Mouse (Mus musculus) gastrocnemius, adult 8-10 months (tissue): ENCODE results near the gene Fam110a. TPM values are rescaled to one million over a fixed set of nuclear protein-coding genes. Genes with fewer than 3 reads are reported as not detected.
"Not testable (repeated sequence)": the region's sequence is repeated elsewhere in the genome, so short reads cannot be mapped to it uniquely, and the experiment has no call there.

Source experiments
- DNase-seq, 2 experiments: peaks; one replicate each; pipeline ENCODE4 v3.0.0; 2022; ENCODE audit warnings: low spot score in 2 of 2
- total RNA-seq, 4 experiments: library from RNA; stranded (reverse); gene quantifications; 2 replicates each; pipeline ENCODE4 v1.2.4; 2022

Gene Fam110a
- total RNA-seq, 4 experiments from 2014 or later: 1.3 to 1.5 (median 1.4) TPM

DNA sequence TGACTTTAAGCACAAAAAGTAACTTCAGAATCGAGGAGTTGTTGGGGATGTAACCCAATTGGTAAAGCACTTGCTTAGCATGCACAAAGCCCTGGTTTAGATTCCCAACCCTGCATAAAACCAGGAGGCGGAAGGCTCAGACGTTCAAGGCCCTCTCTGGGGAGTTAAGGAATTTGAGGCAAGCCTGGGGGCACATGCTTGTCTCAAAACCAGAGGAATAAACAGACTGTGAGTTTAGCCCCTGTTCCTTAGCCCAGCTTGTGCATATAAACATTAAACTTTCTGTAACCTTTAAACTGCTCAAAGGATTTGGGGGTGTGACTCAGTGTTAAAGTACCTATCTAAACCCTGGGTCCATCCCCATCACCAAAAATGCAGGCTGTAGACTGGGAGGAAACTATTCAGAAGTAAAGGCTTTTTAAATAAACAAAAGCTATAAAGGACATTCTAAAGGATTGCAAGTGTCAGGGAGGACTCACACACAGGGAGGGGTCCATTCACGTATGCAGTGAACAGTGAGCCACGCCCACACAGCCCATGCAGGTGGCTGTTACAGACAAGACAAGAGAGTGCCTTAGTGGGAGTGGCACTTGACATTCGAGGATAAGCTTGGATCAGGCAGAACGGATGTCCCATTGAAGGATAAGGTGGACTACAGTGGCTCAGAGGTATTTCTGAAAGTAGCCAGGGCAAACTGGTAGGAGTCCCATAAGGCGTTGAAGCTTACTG lies 17.9 kb upstream of the Fam110a start:
- DNase-seq: no peak

DNA sequence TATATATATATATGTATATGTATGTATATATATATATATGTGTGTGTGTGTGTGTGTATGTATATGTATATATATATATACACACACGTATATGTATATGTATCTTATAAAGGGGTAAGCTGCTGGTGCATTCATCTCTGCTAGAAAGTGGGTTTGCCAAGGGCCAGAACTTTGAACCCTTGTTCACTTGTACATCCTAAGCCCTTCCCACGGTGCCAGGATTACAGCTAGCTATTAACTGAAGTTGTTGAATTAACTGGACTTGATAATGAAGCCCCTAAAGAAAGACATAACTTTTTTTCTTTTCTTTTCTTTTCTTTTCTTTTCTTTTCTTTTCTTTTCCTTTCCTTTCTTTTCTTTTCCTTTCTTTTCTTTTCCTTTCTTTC lies 17.2 kb upstream of the Fam110a start:
- not testable (repeated sequence) for DNase-seq

DNA sequence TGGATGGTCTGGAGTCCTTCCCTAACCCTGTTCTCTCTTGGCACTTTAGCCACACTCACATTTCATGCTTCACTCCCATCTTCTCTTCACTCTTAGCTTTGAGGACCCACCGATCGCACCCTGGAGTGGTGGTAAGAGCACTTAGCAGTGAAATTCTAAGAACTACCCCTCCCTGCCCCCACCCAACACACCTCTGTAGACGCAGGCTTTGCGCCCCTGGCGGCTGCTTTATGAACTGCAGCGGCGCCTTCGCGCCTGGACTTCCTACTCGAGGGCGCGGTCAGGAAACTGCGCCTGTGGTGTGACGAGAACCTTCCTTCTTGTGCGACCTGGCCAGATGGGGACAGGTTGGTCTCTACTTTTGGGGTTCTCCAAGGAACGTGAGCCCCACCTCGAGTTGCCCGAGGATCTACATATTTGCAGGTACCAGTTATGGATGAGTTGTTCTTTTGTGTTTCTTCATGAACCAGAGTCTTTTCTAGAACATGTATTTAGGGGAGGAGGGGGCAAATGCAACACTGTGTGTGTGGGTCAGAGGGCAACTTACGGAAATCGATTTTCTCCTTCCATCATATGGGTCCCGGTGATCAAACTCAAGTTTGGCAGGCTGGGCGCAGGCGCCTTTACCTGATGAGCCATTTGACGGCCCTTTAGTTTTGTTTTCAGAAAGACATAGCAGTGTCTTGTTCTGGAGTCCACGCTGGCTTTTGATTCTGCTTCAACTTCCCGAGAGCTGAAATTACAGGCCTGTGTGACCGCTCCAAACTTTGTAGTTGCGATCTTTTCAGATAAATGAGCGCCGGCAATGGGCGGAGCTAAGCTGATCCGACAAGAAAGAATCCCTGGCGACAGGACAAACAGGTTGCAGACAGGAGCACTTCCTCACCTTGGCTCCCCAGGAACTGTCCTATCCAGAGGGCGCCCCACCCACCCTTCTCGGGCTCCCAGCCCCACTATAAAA lies 16.5 kb upstream of the Fam110a start, which contains the start of gene Slc52a3:
Gene Slc52a3 (plus strand): TSS at position 283 of the 961 bp plus-strand sequence.
- peak; percentile 75 to 79 for DNase-seq

DNA sequence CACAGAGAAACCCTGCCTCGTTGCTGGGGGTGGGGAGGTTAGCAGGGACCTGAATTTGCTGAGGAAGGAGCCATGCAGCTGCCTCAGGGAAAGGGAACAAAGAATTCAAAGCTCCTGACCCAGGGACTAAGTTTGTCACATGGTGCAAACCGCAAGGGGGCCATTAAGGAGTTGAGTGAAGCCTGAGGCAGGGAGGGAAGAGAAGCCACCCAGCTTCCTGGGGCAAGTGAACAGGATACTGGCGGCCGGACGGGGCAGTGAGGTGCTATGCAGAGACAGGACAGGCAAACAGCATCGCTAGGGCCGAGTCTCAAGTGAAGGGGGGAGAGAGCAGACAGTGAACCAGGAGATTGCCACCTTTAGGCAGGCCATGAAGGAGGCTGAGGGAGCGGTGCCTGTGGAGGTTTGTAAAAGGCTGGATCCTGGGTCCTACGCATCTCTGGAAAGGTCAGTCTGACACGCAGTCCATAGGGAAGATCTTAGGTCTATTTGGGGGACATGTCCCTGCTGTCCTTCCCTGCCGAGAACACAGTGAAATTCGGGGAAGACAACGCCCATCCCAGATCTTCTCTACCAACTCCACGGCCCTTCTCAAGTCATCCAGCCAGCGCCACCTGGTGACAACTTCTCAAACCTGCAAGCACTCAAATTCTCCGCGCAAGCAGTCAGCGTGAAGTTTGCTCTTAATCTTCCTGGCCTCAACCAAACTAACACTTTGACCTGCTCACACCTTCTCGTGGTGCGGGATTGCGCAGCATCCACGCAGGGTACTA lies 14.5 kb upstream of the Fam110a start:
- DNase-seq: peak; percentile 63

DNA sequence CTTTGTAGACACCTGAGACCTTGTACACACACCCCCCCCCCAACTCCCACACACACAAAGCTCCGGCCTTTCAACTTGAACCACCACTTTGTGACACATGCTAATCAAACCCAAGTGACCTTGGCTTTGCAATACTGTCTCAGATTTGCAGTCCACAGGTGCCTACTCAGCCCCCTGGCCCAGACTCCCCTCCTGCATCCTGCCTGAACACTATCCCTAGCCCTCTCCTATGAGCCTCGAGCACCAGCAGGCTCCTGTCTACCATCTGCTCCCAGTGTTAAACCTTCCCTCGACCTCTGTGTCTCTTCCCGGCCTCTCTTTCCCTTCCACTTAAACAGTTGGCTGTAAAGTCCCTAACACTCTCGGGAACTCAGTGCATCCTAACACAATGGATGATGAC lies 11.4 kb upstream of the Fam110a start:
- DNase-seq: no peak

DNA sequence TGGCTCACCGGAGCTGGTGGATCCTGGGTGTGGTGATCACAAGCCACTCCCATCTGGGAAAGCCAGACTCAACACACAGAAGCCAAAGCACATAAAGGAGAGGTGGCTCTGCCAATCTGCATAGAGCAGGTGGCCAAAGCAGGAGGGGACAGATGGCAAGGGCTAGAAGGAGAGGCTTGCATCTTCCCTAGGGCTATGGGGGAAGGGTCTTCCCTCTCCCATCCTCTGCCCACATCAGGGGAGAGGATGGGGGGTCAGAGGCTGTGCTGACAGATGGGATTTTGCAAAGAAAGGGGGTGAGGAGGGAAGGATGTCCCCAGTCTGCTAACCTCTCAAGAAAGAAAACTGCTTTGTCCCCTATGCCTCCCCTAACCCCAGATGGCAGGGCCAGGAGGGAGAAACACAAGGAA lies 11.0 kb upstream of the Fam110a start:
- no peak for DNase-seq

DNA sequence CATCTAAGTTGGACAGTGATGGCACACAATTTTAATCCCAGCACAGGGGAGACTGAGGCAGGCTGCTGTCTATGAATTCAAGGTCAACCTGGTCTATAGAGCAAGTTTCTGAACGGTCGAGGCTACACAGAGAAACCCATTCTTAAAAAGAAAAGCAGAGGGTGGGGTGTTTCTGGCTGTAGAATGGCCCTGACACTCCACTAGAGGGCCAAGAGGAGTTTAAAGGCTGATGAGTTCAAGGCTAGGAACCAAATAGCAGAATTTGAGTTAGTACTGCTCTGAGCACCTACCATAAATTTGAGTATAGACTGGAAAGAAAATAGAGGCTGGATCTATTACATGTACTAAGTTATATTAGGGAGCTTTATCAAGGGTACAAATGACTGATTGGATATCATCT lies 9.0 kb upstream of the Fam110a start:
- no peak for DNase-seq

DNA sequence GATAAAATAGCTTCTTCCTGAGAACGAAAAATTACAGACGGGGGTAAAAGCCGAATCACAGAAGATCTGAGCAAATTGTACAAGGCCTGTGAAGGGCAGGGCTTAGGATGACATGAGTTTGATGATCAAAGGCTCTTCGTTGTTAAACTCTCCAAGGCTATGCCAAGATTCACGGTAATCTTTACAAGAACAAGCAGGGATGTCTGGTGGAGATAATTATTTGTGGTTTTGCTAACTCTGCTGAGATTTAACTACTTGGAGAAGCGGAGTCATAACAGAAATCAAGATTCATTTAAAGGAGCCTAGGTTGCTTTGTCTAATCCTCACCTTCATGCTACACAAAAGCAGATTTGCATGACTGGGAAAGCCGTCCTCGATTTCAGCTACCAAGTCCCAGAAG lies 6.9 kb upstream of the Fam110a start:
- no peak for DNase-seq

DNA sequence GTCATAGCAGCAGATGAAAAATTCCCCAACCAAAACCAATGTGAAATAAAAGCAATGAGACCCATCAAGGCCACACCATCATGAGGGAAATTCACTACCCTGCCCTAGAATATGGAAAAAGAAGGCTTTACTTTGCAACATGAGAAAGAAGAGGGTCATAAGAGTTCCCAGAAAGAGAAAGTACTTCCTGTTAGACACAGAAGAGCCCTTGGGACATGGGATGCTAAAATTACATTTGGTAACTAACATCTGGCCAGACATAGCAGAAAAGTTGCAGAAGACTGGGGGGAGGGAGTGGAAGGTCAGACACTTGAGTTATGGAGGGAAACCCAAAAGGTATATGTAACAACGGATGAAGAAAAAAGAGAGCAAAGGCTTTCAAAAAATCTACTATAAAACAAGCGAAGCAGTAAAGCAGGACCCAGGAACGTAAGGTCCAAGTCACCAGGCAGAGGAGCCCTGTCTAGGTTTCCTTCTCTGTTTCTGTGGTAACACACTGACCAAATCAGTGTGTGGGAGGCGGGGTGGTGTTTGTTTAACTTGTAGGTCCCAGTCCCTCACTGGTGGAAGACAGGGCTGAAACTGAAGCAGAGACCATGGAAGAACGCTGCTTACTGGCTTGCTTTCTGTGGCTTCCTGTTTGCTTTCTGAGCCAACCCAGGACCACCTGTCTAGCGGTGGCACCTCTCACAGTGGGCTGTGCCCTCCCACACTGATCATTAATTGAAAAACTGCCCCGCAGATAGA lies 5.6 kb upstream of the Fam110a start:
- no peak for DNase-seq

DNA sequence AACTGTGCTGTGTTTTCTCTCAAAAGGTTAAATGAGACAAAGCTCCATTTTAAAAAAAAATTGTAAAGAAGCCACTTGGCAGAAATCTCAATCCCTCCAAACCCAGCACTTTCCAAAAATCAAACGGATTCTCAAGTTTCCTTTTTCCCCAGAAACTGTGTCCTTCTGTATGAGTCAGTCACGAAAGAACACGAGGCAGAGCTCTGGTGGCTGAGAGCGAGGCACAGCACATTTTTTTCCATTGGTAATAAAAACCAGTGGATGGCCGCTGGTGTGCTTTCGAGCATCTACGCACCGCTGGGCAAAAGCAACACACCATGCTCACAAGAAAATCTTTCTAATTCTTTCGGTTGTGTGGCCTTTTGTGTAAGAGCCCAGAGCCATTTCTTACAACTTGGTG lies 4.0 kb upstream of the Fam110a start:
- no peak for DNase-seq

DNA sequence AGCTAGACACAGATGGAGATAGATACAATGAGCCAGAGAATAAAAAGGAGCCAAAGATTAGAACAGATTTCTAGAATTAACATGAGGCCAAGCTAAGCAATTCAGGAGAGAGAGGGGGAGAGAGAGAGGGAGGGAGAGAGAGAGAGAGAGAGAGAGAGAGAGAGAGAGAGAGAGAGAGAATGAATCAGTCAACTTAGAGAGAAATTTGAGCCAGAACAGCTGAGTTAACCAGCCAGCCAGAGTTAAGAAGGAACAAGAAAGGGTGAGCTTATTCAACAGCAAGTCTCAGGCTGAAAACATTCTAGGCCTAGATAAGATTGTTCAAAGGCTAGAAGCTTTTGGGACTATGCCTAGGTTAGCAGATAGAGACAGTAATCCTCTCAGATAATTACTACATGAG lies 2.5 kb upstream of the Fam110a start:
- DNase-seq: no peak

DNA sequence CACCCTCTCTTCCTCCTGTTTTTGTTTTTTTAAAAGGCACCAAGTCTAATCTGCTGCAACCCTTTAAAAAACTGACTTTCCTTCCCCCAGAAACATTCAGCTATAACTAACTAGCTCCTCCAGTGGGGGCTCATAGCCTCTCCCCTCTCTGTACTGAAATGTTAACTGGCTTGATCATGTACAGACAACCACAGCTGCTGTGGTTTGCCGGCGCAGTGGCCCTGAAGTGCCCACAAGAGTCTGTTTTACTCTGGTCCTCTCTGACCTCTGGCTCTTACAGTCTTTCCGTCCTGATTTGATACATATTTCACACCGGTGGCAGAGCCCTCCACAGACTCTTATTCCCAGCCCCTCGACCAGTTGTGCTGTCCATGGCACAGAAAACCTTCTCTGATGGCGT lies 1.2 kb upstream of the Fam110a start:
- no peak for DNase-seq

DNA sequence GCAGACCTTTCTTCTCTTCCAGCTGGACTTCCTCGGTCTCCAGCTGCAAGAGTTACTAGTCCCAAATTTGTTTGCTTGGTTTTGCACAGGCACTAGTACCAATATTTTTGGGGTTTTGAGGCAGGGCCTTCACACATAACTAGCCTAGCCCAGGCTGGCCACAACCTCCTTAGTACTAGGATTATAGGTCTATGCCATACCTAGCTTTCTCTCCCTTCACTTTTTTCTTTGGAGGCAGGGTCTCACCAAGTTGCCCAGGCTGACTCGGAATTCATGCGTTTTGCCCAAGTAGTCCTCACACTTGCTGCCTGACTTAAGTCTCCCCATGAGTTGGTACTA lies 305 bp upstream of the Fam110a start:
- no peak for DNase-seq

DNA sequence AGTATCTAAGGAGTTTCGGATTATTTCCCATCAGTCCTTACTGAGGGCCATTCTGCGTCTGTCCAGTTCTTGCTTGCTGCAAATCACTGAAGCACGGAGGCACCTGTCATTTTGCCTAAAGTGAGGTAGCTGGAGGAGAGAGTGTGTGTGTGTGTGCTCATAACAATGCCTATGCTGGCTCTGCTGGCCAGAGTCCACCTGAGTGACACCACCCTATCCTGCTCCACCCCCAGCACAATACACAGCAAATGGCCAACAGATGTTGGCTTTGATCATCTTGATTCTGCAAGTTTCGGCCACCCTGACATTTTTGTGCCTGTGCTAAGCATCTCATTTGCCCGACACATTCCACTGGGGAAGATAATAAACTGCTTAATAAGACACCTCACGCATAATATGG lies 1.5 kb downstream of the Fam110a start:
- no peak for DNase-seq

DNA sequence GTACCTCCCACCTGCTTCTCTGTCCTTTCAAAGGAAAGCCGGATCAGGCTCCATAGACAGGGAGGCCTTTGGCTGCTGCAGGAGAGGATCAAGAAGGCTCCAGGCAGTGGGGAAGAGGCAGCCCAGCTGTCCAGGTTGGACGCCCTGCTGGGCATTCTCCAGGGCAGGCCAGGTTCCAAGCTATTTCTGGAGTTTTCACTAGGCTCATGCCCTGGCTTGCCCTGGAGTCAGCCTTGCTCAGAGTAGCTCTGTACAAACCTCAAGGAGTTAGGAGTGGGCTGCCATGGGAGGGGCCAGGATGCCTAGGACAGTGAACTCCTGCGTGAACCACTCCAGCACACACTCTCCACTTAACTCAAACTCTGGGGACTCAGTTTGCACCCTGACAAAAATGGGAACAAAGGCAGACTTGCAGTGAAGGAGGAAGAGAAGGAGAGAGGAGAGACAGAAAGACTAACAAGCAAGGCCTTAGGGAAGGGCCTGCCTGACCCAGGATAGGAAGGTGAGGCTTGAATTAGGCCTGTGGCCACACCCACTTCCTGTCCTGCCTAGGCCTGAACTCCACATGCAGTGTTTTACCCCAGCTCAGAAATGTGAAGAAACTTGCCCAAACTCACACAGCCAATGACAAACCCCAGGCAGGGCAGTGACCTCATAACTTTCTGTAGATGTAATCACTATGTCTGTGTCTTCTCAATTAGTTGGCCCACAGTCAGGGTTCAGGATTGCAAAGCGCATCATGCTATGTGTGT lies 2.2 kb downstream of the Fam110a start:
- DNase-seq: peak; percentile 74 to 85

DNA sequence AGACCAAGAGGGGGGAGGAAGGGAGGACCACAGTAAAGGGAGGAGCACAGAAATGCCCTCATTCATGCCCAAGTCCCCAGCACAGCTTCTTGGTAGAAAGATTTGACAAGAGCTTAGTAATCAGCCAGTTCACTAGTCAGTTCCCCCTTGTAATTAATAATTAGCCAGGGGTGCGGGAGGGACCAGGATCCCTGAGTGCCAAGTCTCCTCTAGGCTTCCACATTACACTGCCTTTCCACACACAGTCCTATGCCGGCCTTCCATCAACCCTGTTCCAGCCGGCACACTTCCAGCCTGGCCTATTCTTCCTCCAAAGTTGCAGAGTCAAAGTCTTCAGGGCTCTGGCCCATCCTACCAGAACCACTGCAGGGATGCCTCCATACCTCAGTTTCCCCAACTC lies 4.0 kb downstream of the Fam110a start:
- DNase-seq: no peak

DNA sequence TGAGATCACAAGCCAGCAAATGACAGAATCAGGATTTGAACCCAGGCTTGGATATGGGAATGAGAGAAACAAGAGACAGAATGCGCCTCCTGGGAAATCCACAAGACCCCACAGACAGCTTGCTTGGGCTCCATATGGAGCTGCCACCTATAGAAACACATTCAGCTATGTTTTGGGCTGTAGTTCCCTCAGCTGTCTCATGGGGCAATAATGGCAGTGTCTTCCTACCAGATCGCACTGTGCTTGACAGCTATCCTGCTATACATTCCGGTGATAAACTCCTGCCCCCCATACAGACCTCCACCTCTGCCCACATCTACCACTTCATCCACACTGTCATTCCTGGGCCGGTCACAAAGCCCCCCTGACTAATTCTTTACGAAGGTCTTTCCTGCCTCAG lies 4.7 kb downstream of the Fam110a start:
- DNase-seq: no peak

DNA sequence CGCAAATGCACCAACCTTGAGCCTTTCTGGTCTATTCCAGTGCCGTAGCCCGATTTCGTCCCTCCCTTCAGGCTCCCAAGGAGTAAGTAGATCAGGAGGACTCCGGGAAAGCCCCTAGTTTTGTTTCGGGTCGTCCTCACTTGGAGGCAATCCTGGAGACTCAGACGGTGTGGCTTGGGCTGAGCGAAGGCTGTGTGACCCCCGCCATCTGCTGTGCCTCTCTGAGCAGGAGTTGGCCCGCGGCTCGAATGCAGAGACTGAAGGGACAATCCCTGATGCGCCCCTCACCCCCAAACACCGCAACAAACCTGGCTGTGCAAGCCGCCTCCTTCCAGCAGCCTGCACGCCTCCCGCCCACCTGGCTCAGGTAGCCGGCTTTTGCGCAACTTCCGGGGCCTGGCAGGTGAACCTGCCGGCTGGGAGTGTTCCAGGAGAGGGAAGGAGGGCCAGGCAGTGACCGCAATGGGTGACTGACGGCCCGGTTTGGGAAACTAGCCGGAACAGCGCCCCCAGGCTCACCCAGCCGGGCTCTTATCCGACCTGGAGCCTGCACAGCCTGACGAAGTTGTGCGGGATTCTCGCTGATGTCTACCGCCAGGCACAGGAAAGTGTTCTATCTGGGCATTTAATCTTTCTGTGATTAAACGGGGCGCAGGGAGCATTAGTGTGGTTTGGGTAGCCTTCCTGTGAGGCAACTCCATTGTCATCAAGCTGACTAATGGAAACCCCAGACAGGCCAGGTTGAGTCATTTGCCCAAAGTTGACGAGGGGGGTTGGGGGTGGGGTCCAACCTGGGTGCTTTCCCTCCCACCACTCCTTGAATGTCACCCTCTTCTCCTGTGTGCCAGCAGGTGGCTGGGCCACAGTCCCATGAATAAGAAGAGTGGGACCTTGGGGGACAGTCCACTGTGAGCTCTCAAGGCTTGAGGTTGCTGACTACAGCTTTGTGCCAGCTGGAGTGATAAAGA lies 6.1 kb downstream of the Fam110a start:
- no peak for DNase-seq

DNA sequence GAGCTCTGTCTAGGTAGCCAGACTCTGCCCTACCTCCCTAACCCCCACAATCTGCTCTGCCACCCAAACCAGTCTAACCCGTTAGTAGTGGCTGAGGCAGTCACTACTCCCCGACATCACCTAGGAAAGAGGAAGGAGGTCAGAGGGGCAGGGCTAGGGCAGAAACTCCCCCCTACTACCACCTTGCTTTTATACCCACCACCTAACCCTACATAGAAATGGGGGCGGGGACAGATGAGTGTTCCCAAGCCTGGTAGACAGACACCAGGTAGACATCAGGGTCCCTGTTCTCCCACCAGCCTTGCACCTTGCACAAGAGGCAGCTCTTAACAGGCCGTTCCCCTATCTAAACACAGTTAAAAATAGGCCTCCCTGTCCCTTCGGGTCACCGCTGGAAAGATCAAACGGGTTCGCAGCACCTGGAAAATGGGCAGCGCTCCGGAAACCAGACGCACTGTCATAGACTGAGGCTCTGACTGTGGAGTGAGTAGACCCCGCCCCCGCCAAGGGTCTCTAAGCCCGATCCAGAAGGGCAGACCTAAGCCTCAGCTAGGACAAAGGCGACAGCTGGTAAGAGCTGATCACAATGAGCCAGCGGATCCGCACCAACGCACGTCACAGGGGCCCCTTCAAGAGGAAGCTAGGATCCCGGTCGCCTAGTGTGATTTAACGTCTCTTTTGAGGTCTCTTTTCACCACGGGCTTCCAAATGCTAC lies 7.0 kb downstream of the Fam110a start:
- DNase-seq: no peak
